Mouse (Mus musculus) c-Kit-positive CD71-negative TER-119-negative erythroid progenitor cells, embryonic 14.5 days (primary cell): ENCODE measurements at regions not wholly inside any gene's neighbourhood (a gene's known extent, or its start where the extent isn't known, plus 50 kb on each side); places are given as distances from the start of the nearest gene placed in this dataset.

Experiments
- DNase-seq: peaks from one replicate; pipeline ENCODE4 v3.0.0-alpha.2; 2013; ENCODE audit warnings: low read depth

- no peak for DNase-seq
Measured at GRCm38 (mm10) chr10:39250039-39250438, 86.4 kb upstream of the Ccn6 start.

GRCm38 (mm10) chr10:39248486-39248885, 84.9 kb upstream of the Ccn6 start:
- DNase-seq = no peak

- DNase-seq = no peak
Measured at GRCm38 (mm10) chr10:39246984-39247383, 83.4 kb upstream of the Ccn6 start.

GRCm38 (mm10) chr10:39245141-39245540, 81.5 kb upstream of the Ccn6 start:
- no peak for DNase-seq

- DNase-seq = no peak
Measured at GRCm38 (mm10) chr10:39244061-39244460, 80.5 kb upstream of the Ccn6 start.

GRCm38 (mm10) chr10:39242398-39242797, 78.8 kb upstream of the Ccn6 start:
- no peak for DNase-seq

- DNase-seq = no peak
Measured at GRCm38 (mm10) chr10:39241922-39242321, 78.3 kb upstream of the Ccn6 start.

- no peak for DNase-seq
Measured at GRCm38 (mm10) chr10:39241486-39241885, 77.9 kb upstream of the Ccn6 start.

- no peak for DNase-seq
Measured at GRCm38 (mm10) chr10:39240966-39241365, 77.4 kb upstream of the Ccn6 start.

- DNase-seq = no peak
Measured at GRCm38 (mm10) chr10:39240178-39240791, 76.7 kb upstream of the Ccn6 start.

GRCm38 (mm10) chr10:39239498-39240177, 76.0 kb upstream of the Ccn6 start:
- DNase-seq = peak; percentile 43

- DNase-seq = no peak
Measured at GRCm38 (mm10) chr10:39238596-39238995, 75.0 kb upstream of the Ccn6 start.

- DNase-seq = no peak
Measured at GRCm38 (mm10) chr10:39237549-39237948, 74.0 kb upstream of the Ccn6 start.

- no peak for DNase-seq
Measured at GRCm38 (mm10) chr10:39233926-39234450, 70.4 kb upstream of the Ccn6 start.

- DNase-seq = no peak
Measured at GRCm38 (mm10) chr10:39233191-39233590, 69.6 kb upstream of the Ccn6 start.

GRCm38 (mm10) chr10:39230634-39231410, 67.2 kb upstream of the Ccn6 start:
- no peak for DNase-seq

- no peak for DNase-seq
Measured at GRCm38 (mm10) chr10:39229233-39229632, 65.6 kb upstream of the Ccn6 start.

- DNase-seq = no peak
Measured at GRCm38 (mm10) chr10:39228027-39228426, 64.4 kb upstream of the Ccn6 start.

- DNase-seq = no peak
Measured at GRCm38 (mm10) chr10:39227499-39227942, 63.9 kb upstream of the Ccn6 start.

GRCm38 (mm10) chr10:39226518-39226917, 62.9 kb upstream of the Ccn6 start:
- DNase-seq = no peak

GRCm38 (mm10) chr10:39224449-39225094, 61.0 kb upstream of the Ccn6 start:
- DNase-seq = no peak

GRCm38 (mm10) chr10:39221028-39221427, 57.4 kb upstream of the Ccn6 start:
- DNase-seq = no peak
